Mouse (Mus musculus) E14TG2a.4 (cell line): ENCODE measurements around the gene Ffar2.
"Not testable (repeated sequence)": the region's sequence is repeated elsewhere in the genome, so short reads cannot be mapped to it uniquely, and the experiment has no call there.

Experiments
- H3K27me3 ChIP-seq: 2 replicates; pipeline ENCODE4 v1.6.1; 2014; ENCODE audit warnings: low read length, control low read depth; ENCODE audit not compliant: insufficient read depth
- H3K36me3 ChIP-seq: 2 replicates; pipeline ENCODE4 v1.6.1; 2014; ENCODE audit warnings: low read length, control low read depth; ENCODE audit not compliant: insufficient read depth
- H3K4me1 ChIP-seq: replicated peaks from 2 replicates; pipeline ENCODE4 v1.6.1; 2014; ENCODE audit warnings: low read depth, low read length, control low read depth
- H3K4me3 ChIP-seq: replicated peaks from 2 replicates; pipeline ENCODE4 v1.5.1; 2014; ENCODE audit warnings: mild to moderate bottlenecking, low read length
- H3K9me3 ChIP-seq: 2 replicates; pipeline ENCODE4 v1.6.1; 2014; ENCODE audit warnings: low read length, control low read depth
- CTCF ChIP-seq: conservative IDR thresholded peaks from 2 replicates; pipeline ENCODE4 v1.5.1; 2014; ENCODE audit warnings: low read length
- NANOG ChIP-seq: IDR thresholded peaks from 2 replicates; pipeline ENCODE4 v1.6.1; 2014; ENCODE audit warnings: borderline replicate concordance, low read length, mixed read lengths
- POU5F1 ChIP-seq: IDR thresholded peaks from 2 replicates; pipeline ENCODE4 v1.6.1; 2014; ENCODE audit warnings: low read length, borderline replicate concordance

Ffar2 gene

DNA sequence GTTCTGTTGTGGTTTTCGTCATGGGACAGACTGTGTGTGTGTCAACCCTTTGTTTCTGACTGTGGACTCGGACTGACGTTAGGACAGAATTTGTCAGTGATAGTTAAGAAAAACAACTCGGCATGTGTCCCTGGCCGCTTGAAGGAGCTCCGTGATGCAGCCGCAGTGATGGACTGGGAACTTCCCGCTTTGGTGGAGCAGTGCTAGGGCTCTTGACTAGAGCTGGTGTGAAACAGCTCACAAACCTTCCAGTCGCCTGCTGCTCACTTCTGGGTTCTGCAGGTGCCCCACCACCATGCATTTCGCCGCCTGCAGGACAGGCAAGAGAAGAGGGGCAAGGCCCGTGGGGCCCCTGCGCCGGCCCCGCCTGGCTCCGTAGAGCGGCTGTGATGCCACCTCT is 8.7 kb upstream of the Ffar2 start:
- TF ChIP-seq CTCF (no peak), POU5F1 (no peak), NANOG (no peak)
- peaks cover 18% of the 10 kb centered on the region for H3K9me3 ChIP-seq

GRCm38 (mm10) chr7:30829428-30829827 is 5.9 kb upstream of the Ffar2 start:
- Histone ChIP-seq H3K27me3 (no peaks in the 10 kb centered on the region), H3K9me3 (peaks cover 9% of the 10 kb centered on the region; the same call in 1 of the 2 replicates), H3K36me3 (no peaks in the 10 kb centered on the region), H3K4me3 (0 out of 2 replicates have a peak overlapping the region, but pooled peaks have one; percentile 7), H3K4me1 (peaks cover 43% of the 10 kb centered on the region)
- TF ChIP-seq CTCF (no peak), POU5F1 (no peak), NANOG (no peak)

More for the DNA sequence above, 8.7 kb upstream of the Ffar2 start:
- Histone ChIP-seq H3K4me1 (peaks cover 24% of the 10 kb centered on the region), H3K27me3 (no peaks in the 10 kb centered on the region), H3K4me3 (peak overlapping the region; percentile 67), H3K36me3 (no peaks in the 10 kb centered on the region)

DNA sequence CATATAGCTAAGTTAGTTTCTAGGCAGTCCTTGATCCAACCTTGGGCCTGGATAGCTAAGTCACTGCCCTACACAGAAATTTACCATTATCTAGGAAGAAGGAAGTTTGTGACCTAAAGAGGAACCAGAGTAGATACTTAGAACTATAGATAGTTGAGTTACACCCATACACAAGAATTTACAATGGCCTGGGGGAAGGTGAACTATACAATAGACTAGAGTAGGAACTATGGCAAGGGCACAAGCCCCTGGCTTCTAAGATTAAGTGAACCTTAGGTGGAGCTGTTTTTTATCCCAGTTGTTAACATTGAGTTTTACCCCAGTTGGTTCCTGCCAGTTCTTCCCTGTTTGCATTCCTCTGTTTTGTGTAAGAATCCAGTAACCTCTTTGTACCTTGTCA is 5.3 kb upstream of the Ffar2 start:
- not testable (repeated sequence) for H3K36me3 ChIP-seq, H3K27me3 ChIP-seq, H3K9me3 ChIP-seq
- H3K4me3 ChIP-seq, result 0 out of 2 replicates have a peak overlapping the region, but pooled peaks have one; percentile 7
- peaks cover 47% of the 10 kb centered on the region for H3K4me1 ChIP-seq

DNA sequence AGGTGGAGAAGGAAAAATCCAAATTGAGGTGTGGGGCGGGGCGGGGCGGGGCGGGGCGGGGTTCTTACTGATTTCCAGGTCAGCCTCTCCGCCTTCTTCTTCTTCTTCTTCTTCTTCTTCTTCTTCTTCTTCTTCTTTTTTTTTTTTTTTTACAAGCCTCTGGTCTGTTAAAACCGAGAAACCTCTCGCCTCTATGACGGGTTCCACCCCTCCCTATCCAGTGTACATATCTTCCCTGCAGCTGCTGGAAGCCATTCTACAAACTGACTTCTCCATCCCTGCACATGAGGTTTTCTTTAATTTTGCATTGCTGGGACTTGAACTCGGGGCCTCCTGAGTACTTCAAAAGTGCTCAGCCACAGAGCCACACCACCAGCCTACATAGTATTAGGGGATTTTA is 3.1 kb upstream of the Ffar2 start:
- Histone ChIP-seq H3K4me3 (no peak overlapping the region), H3K27me3 (peaks cover 14% of the 10 kb centered on the region), H3K4me1 (peaks cover 52% of the 10 kb centered on the region), H3K36me3 (no peaks in the 10 kb centered on the region), H3K9me3 (peaks cover 9% of the 10 kb centered on the region; the same call in 1 of the 2 replicates)
- TF ChIP-seq POU5F1 (no peak), NANOG (no peak), CTCF (no peak)

DNA sequence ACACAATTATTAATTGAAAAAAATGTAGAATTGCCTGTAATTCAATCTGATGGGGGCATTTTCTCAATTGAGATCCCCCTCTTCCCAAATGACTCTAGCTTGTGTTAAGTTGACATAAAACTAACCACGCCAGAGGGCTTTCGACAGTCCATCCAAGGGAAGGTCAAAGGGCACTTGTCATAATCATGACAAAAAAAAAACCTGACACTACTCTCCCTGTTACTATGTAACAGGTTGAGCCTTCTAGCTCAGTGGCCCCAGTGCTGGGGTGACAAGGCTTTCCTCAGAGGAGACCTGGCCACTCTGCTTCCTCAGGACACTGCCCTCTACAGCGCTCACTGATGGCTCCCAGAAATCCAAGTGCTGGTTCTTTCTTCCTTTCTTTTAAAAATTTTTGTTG is 731 bp upstream of the Ffar2 start:
- TF ChIP-seq CTCF (no peak), POU5F1 (no peak), NANOG (no peak)

GRCm38 (mm10) chr7:30821532-30821931 is 2.0 kb downstream of the Ffar2 start:
- peaks cover 54% of the 10 kb centered on the region for H3K4me1 ChIP-seq
- no peak overlapping the region for H3K4me3 ChIP-seq
- no peaks in the 10 kb centered on the region for H3K9me3 ChIP-seq
- TF ChIP-seq CTCF (no peak), POU5F1 (no peak), NANOG (no peak)
- H3K27me3 ChIP-seq, result peaks cover 57% of the 10 kb centered on the region
- H3K36me3 ChIP-seq, result no peaks in the 10 kb centered on the region

More for the DNA sequence above, 731 bp upstream of the Ffar2 start:
- H3K36me3 ChIP-seq, result no peaks in the 10 kb centered on the region
- peaks cover 6% of the 10 kb centered on the region; the same call in 1 of the 2 replicates for H3K9me3 ChIP-seq
- no peak overlapping the region for H3K4me3 ChIP-seq
- H3K4me1 ChIP-seq, result peaks cover 65% of the 10 kb centered on the region
- peaks cover 36% of the 10 kb centered on the region for H3K27me3 ChIP-seq

GRCm38 (mm10) chr7:30820854-30821445 is 2.6 kb downstream of the Ffar2 start:
- TF ChIP-seq CTCF, result no peak
- no peak for TF ChIP-seq NANOG
- TF ChIP-seq POU5F1, result no peak
- no peak overlapping the region for H3K4me3 ChIP-seq
- H3K27me3 ChIP-seq, result peaks cover 62% of the 10 kb centered on the region
- peaks cover 52% of the 10 kb centered on the region for H3K4me1 ChIP-seq
- H3K36me3 ChIP-seq, result no peaks in the 10 kb centered on the region
- H3K9me3 ChIP-seq, result no peaks in the 10 kb centered on the region

DNA sequence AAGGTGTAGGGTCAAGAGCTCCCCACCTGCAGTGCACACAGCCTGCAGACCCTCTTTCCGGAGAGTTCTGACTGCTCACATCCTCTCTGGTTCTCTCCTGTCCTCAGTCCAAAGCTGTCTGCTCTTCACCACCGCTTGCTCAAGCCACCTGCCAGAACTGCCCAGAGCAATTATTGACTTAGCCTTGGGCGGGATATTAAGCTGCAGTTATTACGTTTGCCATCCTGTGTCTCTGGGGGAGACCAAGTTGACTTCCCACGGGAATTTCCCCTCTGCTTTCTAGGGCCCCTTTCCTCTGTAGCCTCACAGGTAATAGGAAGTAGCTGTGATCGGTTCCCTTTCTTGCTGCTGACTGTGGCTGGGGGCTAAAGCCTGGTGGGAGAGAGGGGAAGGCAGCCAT is 3.4 kb downstream of the Ffar2 start:
- Histone ChIP-seq H3K9me3 (no peaks in the 10 kb centered on the region), H3K27me3 (peaks cover 66% of the 10 kb centered on the region), H3K36me3 (no peaks in the 10 kb centered on the region), H3K4me3 (peak overlapping the region; percentile 52), H3K4me1 (peaks cover 45% of the 10 kb centered on the region)
- TF ChIP-seq NANOG (no peak), CTCF (no peak), POU5F1 (no peak)

- H3K4me3 ChIP-seq, result no peak overlapping the region
- TF ChIP-seq POU5F1, result no peak
- H3K4me1 ChIP-seq, result peaks cover 6% of the 10 kb centered on the region; the same call in 1 of the 2 replicates
- H3K9me3 ChIP-seq, result peaks cover 7% of the 10 kb centered on the region
- H3K27me3 ChIP-seq, result peaks cover 15% of the 10 kb centered on the region
- no peaks in the 10 kb centered on the region for H3K36me3 ChIP-seq
These were observed 11.2 kb downstream of the Ffar2 start for GRCm38 (mm10) chr7:30812291-30812807.
